Mouse (Mus musculus) heart, adult 11 months (tissue): Measurements from ENCODE around the gene Ntm.
A peak's percentile ranks its signal among the peaks of the same experiment; 100 is the strongest.

ENCODE experiments used
- DNase-seq: peaks from one replicate; pipeline ENCODE4 v3.0.0; 2022

Gene Ntm

DNA sequence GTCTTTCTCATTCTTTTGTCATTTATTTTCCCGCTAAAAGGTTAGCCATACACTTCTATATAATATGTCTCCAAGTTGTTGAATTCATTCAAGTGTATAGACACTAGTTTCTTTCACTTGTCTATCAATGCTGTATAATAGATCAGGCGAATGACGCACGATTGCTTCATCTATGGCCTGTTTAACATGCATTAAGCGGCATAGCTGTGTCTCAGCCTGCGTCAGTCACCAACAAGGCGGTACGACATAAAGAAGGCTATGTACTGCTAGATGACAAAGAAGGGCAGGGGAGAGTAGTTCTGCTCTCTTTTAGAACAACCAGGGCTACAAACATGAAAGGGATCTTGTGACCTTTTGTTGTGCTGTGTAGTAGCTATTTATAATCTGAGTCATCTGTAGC, 746.4 kb downstream of the Ntm start:
- no peak for DNase-seq

GRCm38 (mm10) chr9:29215796-29216195, 747.1 kb downstream of the Ntm start:
- DNase-seq, result no peak

DNA sequence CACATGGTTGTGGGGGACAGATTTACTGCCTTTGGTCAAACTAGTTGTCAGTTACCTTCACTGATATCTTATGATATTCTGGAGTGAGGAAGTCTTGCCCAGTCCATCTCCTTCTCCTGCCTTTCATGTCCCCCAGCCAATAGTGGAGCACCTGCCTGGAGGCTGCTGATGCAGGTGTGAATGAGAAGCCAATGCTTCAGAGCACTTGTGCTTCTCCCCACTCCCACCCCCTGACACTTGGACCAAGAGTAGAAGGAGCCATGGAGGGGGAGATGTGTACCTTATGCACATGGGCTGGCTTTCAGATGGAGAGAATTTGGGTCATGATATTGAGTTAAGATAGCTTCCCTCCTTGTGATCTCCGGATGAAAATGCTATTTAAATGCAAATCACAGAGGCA, 747.7 kb downstream of the Ntm start:
- DNase-seq, result no peak

DNA sequence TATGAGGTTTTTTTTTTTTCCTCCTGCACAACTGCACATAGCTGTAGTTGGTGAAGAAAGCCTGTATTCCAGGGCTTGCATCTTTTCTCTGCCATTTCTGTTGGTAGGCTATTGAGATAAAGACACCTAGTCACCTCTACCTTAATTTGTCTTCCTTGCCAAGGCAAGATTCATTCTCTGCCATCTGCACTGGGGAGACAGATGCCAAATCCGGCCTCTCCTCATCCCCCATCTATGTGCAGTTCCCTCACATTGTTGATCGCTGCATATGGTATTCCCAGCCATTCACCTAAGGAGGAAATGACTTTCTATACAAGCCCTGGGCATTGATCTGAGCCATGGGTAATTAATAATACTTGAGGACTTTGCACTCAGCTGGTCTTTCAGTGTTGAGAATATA, 753.7 kb downstream of the Ntm start:
- DNase-seq, result no peak

- no peak for DNase-seq
Measured at GRCm38 (mm10) chr9:29208142-29208541, 754.8 kb downstream of the Ntm start.

GRCm38 (mm10) chr9:29205680-29206079, 757.3 kb downstream of the Ntm start:
- DNase-seq, result peak; percentile 66

DNA sequence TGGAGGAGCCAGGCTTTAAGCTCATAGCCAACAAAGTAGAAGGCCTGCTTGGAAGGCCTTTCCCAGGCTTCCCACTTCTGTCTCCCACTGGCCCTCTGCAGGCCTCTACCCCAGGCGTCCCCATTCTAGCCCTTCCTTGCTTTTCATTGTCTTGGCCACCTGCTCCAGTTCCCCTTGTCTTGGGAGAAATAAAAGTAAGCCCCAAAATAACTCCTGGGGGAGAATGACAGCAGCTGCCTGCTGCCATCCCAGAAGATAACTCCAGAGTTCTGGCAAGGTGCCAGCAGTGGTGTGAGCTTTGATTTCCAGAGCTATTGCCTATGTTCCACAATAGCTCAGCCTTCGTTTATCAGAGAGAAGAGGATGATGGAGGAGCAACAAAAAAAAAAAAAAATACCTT, 760.7 kb downstream of the Ntm start:
- DNase-seq, result peak; percentile 64

GRCm38 (mm10) chr9:29201163-29202053, 761.5 kb downstream of the Ntm start:
- peak; percentile 89 for DNase-seq

DNA sequence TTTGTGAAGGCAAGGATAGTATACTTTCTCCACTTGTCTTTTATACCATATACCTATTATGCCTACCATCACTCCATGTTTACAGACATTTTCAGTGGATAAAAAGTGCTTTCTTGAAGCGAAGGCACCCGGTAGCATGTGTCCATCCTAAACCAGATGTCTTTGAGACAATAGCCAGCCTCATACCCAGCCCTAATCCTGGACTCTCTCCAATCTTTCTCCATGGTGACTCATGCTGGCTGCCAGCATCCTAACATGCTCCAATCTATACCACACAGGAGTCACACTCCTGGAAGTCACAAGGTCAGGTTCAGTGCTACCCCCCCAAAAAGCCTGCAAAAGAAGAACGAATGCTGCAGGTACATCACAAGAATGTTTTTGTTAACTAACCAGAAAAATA, 765.9 kb downstream of the Ntm start:
- no peak for DNase-seq

DNA sequence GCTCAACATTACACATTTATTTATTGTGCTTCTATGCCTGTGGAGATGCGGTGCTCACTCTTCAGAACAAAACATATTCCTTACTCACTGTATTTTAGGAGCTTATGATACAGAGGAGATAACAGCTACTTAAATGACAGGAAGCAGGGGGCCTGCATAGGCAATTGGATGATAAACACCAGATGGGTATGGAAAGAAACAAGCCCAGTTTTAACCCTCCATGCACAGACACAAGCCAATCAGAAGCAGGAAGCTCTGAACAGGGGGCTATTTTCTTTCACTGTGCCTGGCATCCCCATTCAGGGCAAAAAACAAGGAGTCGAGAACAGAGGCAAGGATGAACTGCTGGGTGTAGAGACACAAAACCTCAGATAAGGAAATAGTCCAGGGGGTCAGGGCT, 768.7 kb downstream of the Ntm start:
- peak; percentile 49 for DNase-seq

GRCm38 (mm10) chr9:29183011-29183410, 779.9 kb downstream of the Ntm start:
- peak; percentile 49 for DNase-seq

- peak; percentile 53 for DNase-seq
Measured at GRCm38 (mm10) chr9:29181661-29182060, 781.3 kb downstream of the Ntm start.

- DNase-seq, result peak; percentile 94
Measured at GRCm38 (mm10) chr9:29165731-29166130, 797.2 kb downstream of the Ntm start.

- DNase-seq, result peak; percentile 70
Measured at GRCm38 (mm10) chr9:29161059-29161642, 801.8 kb downstream of the Ntm start.

DNA sequence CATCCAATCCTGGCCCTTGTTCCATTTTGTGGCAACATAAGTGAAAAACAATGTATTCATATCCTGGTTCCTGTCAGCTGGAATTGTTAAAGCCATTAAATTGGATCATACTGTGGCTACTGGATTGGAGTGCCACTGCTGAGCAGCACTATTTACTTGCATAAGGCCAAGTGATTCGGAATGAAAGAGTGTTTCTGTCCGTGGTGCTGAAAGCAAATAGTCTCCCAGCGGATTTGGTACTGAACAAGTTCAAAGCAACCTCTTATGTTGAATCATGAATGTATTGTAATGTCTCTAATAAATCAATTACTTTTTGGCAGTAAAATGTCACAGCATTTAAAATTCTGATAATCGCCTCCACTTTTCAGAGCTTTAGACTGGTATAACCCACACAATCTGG, 817.0 kb downstream of the Ntm start:
- DNase-seq, result no peak

DNA sequence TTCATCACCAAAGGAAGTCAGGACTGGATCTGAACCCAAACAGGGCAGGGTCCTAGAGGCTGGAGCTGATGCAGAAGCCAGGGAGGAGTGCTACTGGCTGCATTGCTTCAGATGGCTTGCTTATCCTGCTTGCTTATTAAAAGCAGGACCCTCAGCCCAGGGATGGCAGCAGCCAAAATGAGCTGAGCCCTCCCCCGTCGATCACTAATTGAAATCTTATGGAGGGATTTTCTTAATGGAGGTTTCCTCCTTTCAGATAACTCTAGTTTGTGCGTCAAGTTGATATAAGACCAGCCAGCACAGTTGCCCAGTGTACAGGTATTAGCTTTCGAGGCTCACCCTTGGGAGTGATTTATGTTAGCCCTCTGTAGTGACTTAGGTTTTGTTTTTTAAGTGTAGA, 826.9 kb downstream of the Ntm start:
- DNase-seq, result no peak

DNA sequence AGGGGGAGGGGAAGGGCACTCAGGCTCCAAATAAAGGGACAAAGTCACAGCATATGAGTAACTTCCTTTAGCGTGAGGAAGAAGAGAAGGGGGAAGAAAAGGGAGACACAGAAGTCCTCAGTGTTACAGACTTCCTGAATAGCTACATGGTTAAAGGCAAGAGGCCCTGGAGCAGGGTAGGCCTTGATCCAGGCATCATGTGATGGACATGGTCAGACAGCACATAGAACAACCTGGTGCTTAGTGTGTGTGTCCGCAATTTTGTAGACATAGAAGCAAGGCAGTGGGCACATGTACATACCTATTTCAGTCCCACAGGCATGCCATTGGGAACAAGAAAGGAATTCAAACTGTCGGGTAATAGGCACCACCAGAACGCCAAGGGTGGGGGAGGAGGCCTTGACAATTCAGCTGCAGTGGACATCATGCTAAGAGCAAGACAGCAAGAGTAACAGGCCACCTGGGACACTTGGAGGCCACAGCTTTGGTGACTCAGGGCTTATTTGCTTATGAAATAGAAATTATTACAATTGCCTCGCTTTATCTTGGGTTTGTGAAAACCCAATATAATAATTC, 832.1 kb downstream of the Ntm start:
- peak; percentile 89 for DNase-seq

DNA sequence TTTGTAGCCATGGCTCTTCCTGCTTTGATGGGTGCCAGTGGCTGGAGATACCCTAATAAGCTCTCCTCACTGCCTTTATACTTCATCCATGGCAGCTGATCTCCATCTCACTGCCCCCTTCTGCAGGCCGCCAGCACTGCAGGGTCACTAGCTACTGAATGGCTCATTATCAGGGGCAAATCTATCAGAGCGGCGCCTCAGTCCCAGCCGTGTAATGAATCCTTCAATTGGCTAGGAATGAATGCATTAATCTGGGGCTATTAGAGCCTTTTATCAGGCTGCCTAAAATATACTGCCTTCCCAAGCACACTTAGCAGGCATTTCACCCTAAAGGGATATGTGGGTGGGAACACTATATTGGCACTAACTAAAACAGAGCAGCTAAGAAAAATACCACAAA, 832.6 kb downstream of the Ntm start:
- no peak for DNase-seq

GRCm38 (mm10) chr9:29128416-29128815, 834.5 kb downstream of the Ntm start:
- DNase-seq, result no peak

- DNase-seq, result no peak
Measured at GRCm38 (mm10) chr9:29124455-29124854, 838.5 kb downstream of the Ntm start.

- no peak for DNase-seq
Measured at GRCm38 (mm10) chr9:29123828-29124227, 839.1 kb downstream of the Ntm start.

- DNase-seq, result no peak
Measured at GRCm38 (mm10) chr9:29117561-29118112, 845.3 kb downstream of the Ntm start.

DNA sequence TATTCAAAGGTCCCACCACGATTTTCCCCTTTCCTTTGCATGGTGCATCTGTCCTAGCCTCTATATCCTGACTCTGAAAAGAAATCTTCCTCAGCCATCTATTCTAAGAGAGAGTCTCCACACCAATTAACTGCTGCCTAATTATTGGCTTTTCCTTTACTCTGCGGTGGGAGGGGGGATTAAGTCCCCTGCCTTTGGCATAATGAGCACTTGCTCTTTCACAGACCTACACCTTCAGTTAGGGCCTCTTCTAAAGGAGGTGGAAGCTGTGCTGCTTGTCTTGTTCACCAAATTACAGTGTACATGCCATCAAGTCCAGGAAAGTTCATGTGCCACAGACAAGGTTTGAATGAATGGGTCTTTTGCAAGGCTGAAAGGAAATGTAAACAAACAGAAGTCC, 847.6 kb downstream of the Ntm start:
- DNase-seq, result no peak

GRCm38 (mm10) chr9:29106771-29107170, 856.2 kb downstream of the Ntm start:
- DNase-seq, result no peak
